ENCODE assay signal across 33 mouse cellular contexts in genomic region chr2:68502236-68502635, GRCm38 (mm10). TPM values are rescaled to one million over a fixed set of nuclear protein-coding genes. Genes with fewer than 3 reads are reported as not detected.
DNase-seq lines count a peak whose midpoint lies in the region; ATAC-seq and TF ChIP-seq lines count a peak whose summit lies in the region.
"Had no signal": no experiment of that assay in that cellular context is flagged by ENCODE, and none has a peak within 500 bp of the region (broad histone marks: within the 10 kb centered on the region; RNA-seq: fewer than 3 reads in every experiment).

No protein-coding gene starts in this region.

- no peak overlapping the region for H3K27ac ChIP-seq in forebrain, embryonic 14.5 days (ENCODE audit: low read depth, low read length)
- H3K27ac ChIP-seq in forebrain, postnatal 0 days (ENCODE audit: low read depth, low read length) = no peak overlapping the region
- no peak overlapping the region; the same call in 1 of the 2 replicates for H3K27ac ChIP-seq in midbrain, embryonic 11.5 days (ENCODE audit: low read depth, low read length)
- no peak overlapping the region for H3K27ac ChIP-seq in midbrain, embryonic 10.5 days (replicated peaks)
- no peak overlapping the region for H3K27ac ChIP-seq in heart, adult 2 months
- H3K27ac ChIP-seq: embryonic facial prominence, embryonic 10.5 days; embryonic facial prominence, embryonic 15.5 days; forebrain, embryonic 12.5 days; gastrocnemius, adult 2 months; kidney, embryonic 15.5 days; left cerebral cortex, adult 2 months; limb, embryonic 12.5 days; liver, embryonic 15.5 days had no signal

- H3K4me1 ChIP-seq in forebrain, embryonic 14.5 days (ENCODE audit: control insufficient read depth, insufficient read depth, low read length) = no peaks in the 10 kb centered on the region
- H3K4me1 ChIP-seq in forebrain, postnatal 0 days (ENCODE audit: insufficient read depth) = no peaks in the 10 kb centered on the region
- H3K4me1 ChIP-seq in midbrain, embryonic 11.5 days (ENCODE audit: control insufficient read depth, insufficient read depth, low read length) = peaks cover 6% of the 10 kb centered on the region
- peaks cover 12% of the 10 kb centered on the region for H3K4me1 ChIP-seq in midbrain, embryonic 10.5 days
- no peaks in the 10 kb centered on the region for H3K4me1 ChIP-seq in heart, adult 2 months (ENCODE audit: control insufficient read depth, insufficient read depth, low read length)
- H3K4me1 ChIP-seq: embryonic facial prominence, embryonic 15.5 days; heart, embryonic 12.5 days; limb, embryonic 12.5 days; liver, embryonic 15.5 days had no signal

- 0 out of 2 replicates have a peak, but pooled peaks have one; percentile 20 for ATAC-seq in forebrain, embryonic 14.5 days
- ATAC-seq in forebrain, postnatal 0 days = no peak
- ATAC-seq in midbrain, embryonic 11.5 days (ENCODE audit: low FRiP score) = peak; percentile 65; the same call in 1 of the 2 replicates
- ATAC-seq: inflammation-experienced regulatory T-cells, adult 6 months had no signal

- H3K27me3 ChIP-seq in forebrain, embryonic 14.5 days (replicated peaks; ENCODE audit: control insufficient read depth, insufficient read depth, low read length) = no peaks in the 10 kb centered on the region
- H3K27me3 ChIP-seq in forebrain, postnatal 0 days (ENCODE audit: insufficient read depth, low read length) = no peaks in the 10 kb centered on the region
- no peaks in the 10 kb centered on the region for H3K27me3 ChIP-seq in midbrain, embryonic 11.5 days (ENCODE audit: control insufficient read depth, insufficient read depth, low read length)
- no peaks in the 10 kb centered on the region for H3K27me3 ChIP-seq in midbrain, embryonic 10.5 days (ENCODE audit: low read depth, poor library complexity, severe bottlenecking)
- H3K27me3 ChIP-seq in heart, adult 2 months (ENCODE audit: control insufficient read depth, insufficient read depth, low read length) = no peaks in the 10 kb centered on the region
- H3K27me3 ChIP-seq: embryonic facial prominence, embryonic 15.5 days; forebrain, embryonic 12.5 days; heart, embryonic 12.5 days; kidney, embryonic 15.5 days; limb, embryonic 12.5 days; liver, embryonic 15.5 days had no signal

- WGBS in forebrain, embryonic 14.5 days = 40% methylated on average over 2 of the region's 2 CpGs
- WGBS in forebrain, postnatal 0 days = 35% methylated on average over 2 of the region's 2 CpGs
- WGBS in midbrain, embryonic 11.5 days = 30% methylated on average over 2 of the region's 2 CpGs
- 42% methylated on average over 2 of the region's 2 CpGs for WGBS in midbrain, embryonic 10.5 days
- 64% methylated on average over 2 of the region's 2 CpGs for WGBS in heart, adult 2 months

- no peak overlapping the region for H3K9ac ChIP-seq in forebrain, embryonic 14.5 days (ENCODE audit: low read length)
- H3K9ac ChIP-seq in forebrain, postnatal 0 days = no peak overlapping the region
- H3K9ac ChIP-seq in midbrain, embryonic 11.5 days (ENCODE audit: low read length) = no peak overlapping the region
- H3K9ac ChIP-seq in heart, adult 2 months (ENCODE audit: low read depth, low read length) = no peak overlapping the region
- H3K9ac ChIP-seq: embryonic facial prominence, embryonic 15.5 days; forebrain, embryonic 12.5 days; heart, embryonic 12.5 days; kidney, embryonic 15.5 days; limb, embryonic 12.5 days; liver, embryonic 15.5 days; lung, embryonic 14.5 days had no signal

- H3K4me2 ChIP-seq in forebrain, embryonic 14.5 days (ENCODE audit: low read length) = no peak overlapping the region
- H3K4me2 ChIP-seq in forebrain, postnatal 0 days (ENCODE audit: low read depth) = no peak overlapping the region
- H3K4me2 ChIP-seq in midbrain, embryonic 11.5 days = no peak overlapping the region
- H3K4me2 ChIP-seq: embryonic facial prominence, embryonic 15.5 days; forebrain, embryonic 12.5 days; heart, embryonic 12.5 days; kidney, embryonic 15.5 days; limb, embryonic 12.5 days; liver, embryonic 15.5 days; lung, embryonic 14.5 days had no signal

- no peak for TF ChIP-seq POLR2A in heart, adult 2 months (IDR thresholded peaks at IDR 0.05; ENCODE audit: insufficient read depth, low read depth, low read length)

- no peak for TF ChIP-seq CTCF in forebrain, postnatal 0 days (IDR thresholded peaks at IDR 0.05; ENCODE audit: low read depth)
- no peak for TF ChIP-seq CTCF in heart, adult 2 months (IDR thresholded peaks at IDR 0.05)

- DNase-seq in forebrain, embryonic 14.5 days (ENCODE audit: low spot score) = no peak
- DNase-seq in forebrain, postnatal 0 days = no peak
- peak; percentile 88 for DNase-seq in midbrain, embryonic 11.5 days (ENCODE audit: low spot score, missing footprints)
- DNase-seq in midbrain, embryonic 10.5 days (ENCODE audit: low spot score) = no peak
- peak; percentile 5 for DNase-seq in retina, postnatal 1 day
- DNase-seq in retina, embryonic 14.5 days (ENCODE audit: low spot score) = no peak
- no peak for DNase-seq in heart, adult 2 months
- DNase-seq in ovary, postnatal 14 days (ENCODE audit: low spot score) = no peak
- DNase-seq: adrenal gland, postnatal 10 days; cerebellum, adult 11 months; cerebellum, adult 9-10 months; cerebellum, postnatal 36 days; gastrocnemius, adult 2 months; gastrocnemius, postnatal 36 days; heart, adult 18-20 months; heart, postnatal 4 days; kidney, adult 18-20 months; kidney, postnatal 25 days; lung, embryonic 14.5 days; lung, postnatal 14 days; right cerebral cortex, adult 18-20 months; spleen, adult 18-20 months; thymus, postnatal 14 days had no signal

- no peaks in the 10 kb centered on the region for H3K79me2 ChIP-seq in heart, adult 2 months (replicated peaks; ENCODE audit: control insufficient read depth, insufficient read depth, low read length)

- no peaks in the 10 kb centered on the region for H3K36me3 ChIP-seq in forebrain, embryonic 14.5 days (ENCODE audit: control insufficient read depth, insufficient read depth, low read length)
- no peaks in the 10 kb centered on the region for H3K36me3 ChIP-seq in forebrain, postnatal 0 days (ENCODE audit: insufficient read depth)
- no peaks in the 10 kb centered on the region for H3K36me3 ChIP-seq in midbrain, embryonic 11.5 days (ENCODE audit: control insufficient read depth, insufficient read depth, low read length)
- H3K36me3 ChIP-seq in midbrain, embryonic 10.5 days = no peaks in the 10 kb centered on the region
- no peaks in the 10 kb centered on the region; the same call in 1 of the 2 replicates for H3K36me3 ChIP-seq in heart, adult 2 months (ENCODE audit: control insufficient read depth, insufficient read depth, low read length)
- H3K36me3 ChIP-seq: embryonic facial prominence, embryonic 10.5 days; embryonic facial prominence, embryonic 15.5 days; forebrain, embryonic 12.5 days; G1E; heart, embryonic 12.5 days; kidney, embryonic 15.5 days; limb, embryonic 12.5 days; liver, embryonic 15.5 days had no signal

- intact Hi-C loops in heart, adult 2 months (cut with DNase I) = no loop called here

- TF ChIP-seq EP300 in heart, adult 2 months (IDR thresholded peaks at IDR 0.05; ENCODE audit: insufficient read depth, low read depth, low read length) = no peak

- no peaks in the 10 kb centered on the region for H3K9me3 ChIP-seq in forebrain, embryonic 14.5 days (replicated peaks; ENCODE audit: control insufficient read depth, low read length)
- H3K9me3 ChIP-seq in forebrain, postnatal 0 days (ENCODE audit: low read length) = no peaks in the 10 kb centered on the region
- H3K9me3 ChIP-seq in midbrain, embryonic 11.5 days (ENCODE audit: control insufficient read depth, low read length) = no peaks in the 10 kb centered on the region
- no peaks in the 10 kb centered on the region for H3K9me3 ChIP-seq in midbrain, embryonic 10.5 days (replicated peaks)
- H3K9me3 ChIP-seq: embryonic facial prominence, embryonic 10.5 days; embryonic facial prominence, embryonic 15.5 days; forebrain, embryonic 12.5 days; G1E; heart, embryonic 12.5 days; kidney, embryonic 15.5 days; limb, embryonic 12.5 days; liver, embryonic 15.5 days had no signal

- no peak overlapping the region for H3K4me3 ChIP-seq in forebrain, embryonic 14.5 days (ENCODE audit: low read depth, low read length)
- H3K4me3 ChIP-seq in forebrain, postnatal 0 days (ENCODE audit: low read depth, low read length) = no peak overlapping the region
- no peak overlapping the region for H3K4me3 ChIP-seq in midbrain, embryonic 11.5 days (ENCODE audit: low read depth, low read length)
- H3K4me3 ChIP-seq in midbrain, embryonic 10.5 days = no peak overlapping the region
- no peak overlapping the region for H3K4me3 ChIP-seq in heart, adult 2 months
- H3K4me3 ChIP-seq: embryonic facial prominence, embryonic 10.5 days; embryonic facial prominence, embryonic 15.5 days; forebrain, embryonic 12.5 days; gastrocnemius, adult 2 months; heart, embryonic 12.5 days; kidney, embryonic 15.5 days; left cerebral cortex, adult 2 months; limb, embryonic 12.5 days; liver, embryonic 15.5 days had no signal

RNA-seq across cellular contexts. Expression of gene Stk39, which starts 30.2 kb away (rescaled TPM):
- polyA plus RNA-seq in forebrain, embryonic 14.5 days (2014; fragmentation: Nextera tagmentation; extraction: Ambion mirVana) = 23.7 and 24.0 TPM in 2 replicates
- 25.5 and 27.9 TPM in 2 replicates for total RNA-seq in forebrain, postnatal 0 days (2014; rRNA removed)
- 15.9 and 23.0 TPM in 2 replicates for polyA plus RNA-seq in forebrain, postnatal 0 days (2015; fragmentation: Nextera tagmentation; extraction: Ambion mirVana)
- 51.9 and 52.5 TPM in 2 replicates for polyA plus RNA-seq in midbrain, embryonic 11.5 days (2014; fragmentation: Nextera tagmentation; extraction: Ambion mirVana)
- 30.1 and 37.5 TPM in 2 replicates for polyA plus RNA-seq in midbrain, embryonic 10.5 days (2016; fragmentation: Nextera tagmentation; extraction: Ambion mirVana)
- total RNA-seq in heart, adult 2 months (2021) = 10 to 100 TPM; 80.9 to 85.2 TPM
- 26.4 and 34.2 TPM in 2 replicates for polyA plus RNA-seq in heart, adult 2 months (2012; rRNA removed)
- polyA plus RNA-seq: G1E had no signal

Comparison
In these comparisons a context has a peak if more than half of its experiments do, and no peak if none do; other contexts are left out.
1. DNase-seq: peak in midbrain, embryonic 11.5 days (single experiment) and retina, postnatal 1 day (single experiment); none in forebrain, embryonic 14.5 days (single experiment), forebrain, postnatal 0 days (single experiment), midbrain, embryonic 10.5 days (single experiment), retina, embryonic 14.5 days (single experiment), heart, adult 2 months (0 of 2) and ovary, postnatal 14 days (single experiment).